Mouse (Mus musculus): ENCODE measurements at regions not wholly inside any gene's neighbourhood (a gene's known extent, or its start where the extent isn't known, plus 50 kb on each side); places are given as distances from the start of the nearest gene placed in this dataset.

DNA sequence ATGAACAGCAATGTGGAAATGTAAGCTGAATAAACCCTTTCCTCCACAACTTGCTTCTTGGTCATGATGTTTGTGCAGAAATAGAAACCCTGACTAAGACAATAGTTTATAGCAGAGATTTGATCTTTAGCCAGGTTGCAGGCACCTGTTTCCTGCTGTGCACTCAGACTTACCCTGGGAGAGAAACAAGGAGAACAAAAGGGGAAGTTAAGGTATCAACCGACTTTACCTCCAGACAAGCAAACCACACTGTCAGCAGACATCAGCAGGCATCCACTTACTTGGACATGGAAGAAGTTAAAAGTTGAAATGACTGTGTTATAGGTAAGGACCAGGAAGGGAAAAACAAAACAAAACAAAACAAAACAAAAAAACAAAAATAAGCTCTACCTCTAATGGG, 323.7 kb upstream of the Sphkap start:
- in situ Hi-C loops (cut with MboI, MseI) = loop anchor here (10.0 to 25.0 kb wide), 2 partner anchors 773 to 1494 kb away; partner anchors contain the start of gene Gm9747 (in 1 of the 2)

DNA sequence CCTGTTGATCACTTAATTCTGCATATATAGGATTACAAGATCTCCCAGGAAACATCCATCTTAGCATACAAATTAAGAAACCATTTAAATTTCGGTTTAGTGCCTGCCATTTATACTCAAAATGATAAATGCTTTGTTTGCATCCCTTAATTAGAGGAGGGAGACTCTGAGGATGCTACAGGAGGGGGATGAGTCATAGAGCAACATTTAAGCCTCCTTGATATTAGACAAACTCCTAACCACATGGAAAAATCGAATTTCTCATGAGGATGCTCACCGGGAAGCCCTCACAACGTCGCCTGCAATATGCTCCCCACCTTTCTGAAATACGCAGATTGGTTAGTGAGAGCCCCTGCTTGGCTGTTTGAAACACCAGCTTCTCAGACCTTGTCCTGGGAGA, 320.8 kb upstream of the Sphkap start:
- in situ Hi-C loops (cut with MboI, MseI) = loop anchor here in 1 of 2 experiments (10.0 to 25.0 kb wide), 2 partner anchors 386 to 1492 kb away; partner anchors contain the start of gene Gm9747

DNA sequence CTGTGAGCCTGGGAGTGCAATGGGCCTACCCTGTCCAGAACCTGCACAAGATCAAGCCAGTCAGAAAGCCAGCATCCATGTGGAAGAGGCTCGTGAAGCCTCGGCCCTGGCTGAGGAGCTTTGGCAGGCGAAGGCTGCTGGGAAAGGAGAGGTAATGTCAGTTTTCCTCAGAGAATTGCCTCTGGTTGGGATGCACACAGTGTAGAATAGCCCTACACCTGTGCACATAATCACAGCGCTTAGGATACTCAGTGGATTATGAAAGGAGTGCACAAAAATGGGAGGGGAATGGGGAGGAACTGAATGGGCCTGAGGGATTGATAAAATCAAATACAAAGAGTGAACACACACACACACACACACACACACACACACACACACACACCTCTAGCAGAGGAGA, 319.9 kb upstream of the Sphkap start:
- in situ Hi-C loops (cut with MboI, MseI) = loop anchor here in 1 of 2 experiments (10.0 to 25.0 kb wide), 2 partner anchors 387 to 1491 kb away; partner anchors contain the start of gene Gm9747

- in situ Hi-C loops (cut with MboI, MseI) = loop anchor here in 1 of 2 experiments (10.0 to 25.0 kb wide), 2 partner anchors 388 to 1490 kb away; partner anchors contain the start of gene Gm9747
Measured at GRCm38 (mm10) chr1:83727215-83727614, 319.2 kb upstream of the Sphkap start.

GRCm38 (mm10) chr1:83723096-83723495, 315.1 kb upstream of the Sphkap start:
- in situ Hi-C loops (cut with MboI, MseI) = loop anchor here (5.0 to 25.0 kb wide), 4 partner anchors 392 to 936 kb away; partner anchors contain the start of genes A030005K14Rik (in 1 of the 2) and Krtap28-13 (in 1 of the 2)

- in situ Hi-C loops (cut with MboI, MseI) = loop anchor here (5.0 to 25.0 kb wide), 4 partner anchors 395 to 933 kb away; partner anchors contain the start of genes A030005K14Rik (in 1 of the 2) and Krtap28-13 (in 1 of the 2)
Measured at GRCm38 (mm10) chr1:83720166-83720565, 312.2 kb upstream of the Sphkap start.

DNA sequence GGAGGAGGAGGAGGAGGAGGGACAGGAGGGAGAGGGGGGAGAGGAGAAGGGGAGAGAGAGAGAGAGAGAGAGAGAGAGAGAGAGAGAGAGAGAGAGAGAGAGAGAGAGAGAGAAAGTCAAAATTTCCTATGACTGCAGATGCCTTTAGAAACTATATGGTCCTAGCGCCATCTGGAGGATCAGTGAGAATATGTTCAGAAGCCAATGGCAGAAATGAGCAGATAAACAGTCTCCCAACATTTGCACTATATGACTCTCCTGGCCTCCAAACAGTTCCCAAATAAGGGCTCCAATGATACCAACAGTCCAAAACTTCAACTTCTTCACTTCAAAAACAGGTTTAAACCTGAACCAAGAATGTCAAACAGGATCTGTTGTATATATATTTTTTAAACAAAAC, 309.1 kb upstream of the Sphkap start:
- in situ Hi-C loops (cut with MboI, MseI) = loop anchor here in 1 of 2 experiments (25.0 kb wide), 2 partner anchors 655 to 930 kb away; partner anchors contain the start of genes A030005K14Rik and Krtap28-13

DNA sequence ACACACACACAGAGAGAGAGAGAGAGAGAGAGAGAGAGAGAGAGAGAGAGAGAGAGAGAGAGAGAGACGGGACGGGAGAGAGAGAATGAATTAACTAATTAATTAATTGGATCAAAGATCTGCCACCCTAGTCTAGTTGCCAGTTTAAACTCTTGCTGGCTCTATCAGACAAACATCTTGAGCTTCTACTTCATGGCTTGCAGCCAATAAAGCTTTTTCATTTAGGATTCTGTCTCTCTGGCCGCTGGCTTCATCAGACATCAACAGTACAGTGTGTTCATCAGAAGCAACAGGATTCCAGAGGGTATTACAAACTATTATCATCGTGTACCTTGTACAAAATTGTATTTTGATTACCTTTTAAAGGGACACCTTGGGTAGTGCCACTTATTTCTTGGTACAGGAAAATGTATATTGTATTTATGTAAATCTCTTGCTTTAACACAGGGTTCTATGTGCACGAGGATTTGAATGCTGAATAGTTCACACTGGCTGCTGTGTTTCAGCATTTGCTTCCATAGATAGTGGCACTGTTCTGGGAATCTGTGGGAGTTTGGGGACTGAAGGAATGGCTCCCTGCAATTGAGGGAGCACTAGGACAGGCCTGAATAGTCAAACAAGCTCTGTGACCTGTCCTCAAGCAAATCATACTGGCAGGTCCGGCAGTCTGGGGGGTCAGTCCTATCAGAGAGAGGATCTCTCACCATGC, 293.9 kb upstream of the Sphkap start:
- in situ Hi-C loops (cut with MboI, MseI) = loop anchor here in 1 of 2 experiments (25.0 kb wide), 2 partner anchors 640 to 915 kb away; partner anchors contain the start of genes A030005K14Rik and Krtap28-13

GRCm38 (mm10) chr1:83697422-83697821, 289.4 kb upstream of the Sphkap start:
- in situ Hi-C loops (cut with MboI, MseI) = no loop called here

GRCm38 (mm10) chr1:83685221-83685620, 277.2 kb upstream of the Sphkap start:
- in situ Hi-C loops (cut with MboI, MseI) = no loop called here

- in situ Hi-C loops (cut with MboI, MseI) = no loop called here
Measured at GRCm38 (mm10) chr1:83665326-83665725, 257.3 kb upstream of the Sphkap start.

DNA sequence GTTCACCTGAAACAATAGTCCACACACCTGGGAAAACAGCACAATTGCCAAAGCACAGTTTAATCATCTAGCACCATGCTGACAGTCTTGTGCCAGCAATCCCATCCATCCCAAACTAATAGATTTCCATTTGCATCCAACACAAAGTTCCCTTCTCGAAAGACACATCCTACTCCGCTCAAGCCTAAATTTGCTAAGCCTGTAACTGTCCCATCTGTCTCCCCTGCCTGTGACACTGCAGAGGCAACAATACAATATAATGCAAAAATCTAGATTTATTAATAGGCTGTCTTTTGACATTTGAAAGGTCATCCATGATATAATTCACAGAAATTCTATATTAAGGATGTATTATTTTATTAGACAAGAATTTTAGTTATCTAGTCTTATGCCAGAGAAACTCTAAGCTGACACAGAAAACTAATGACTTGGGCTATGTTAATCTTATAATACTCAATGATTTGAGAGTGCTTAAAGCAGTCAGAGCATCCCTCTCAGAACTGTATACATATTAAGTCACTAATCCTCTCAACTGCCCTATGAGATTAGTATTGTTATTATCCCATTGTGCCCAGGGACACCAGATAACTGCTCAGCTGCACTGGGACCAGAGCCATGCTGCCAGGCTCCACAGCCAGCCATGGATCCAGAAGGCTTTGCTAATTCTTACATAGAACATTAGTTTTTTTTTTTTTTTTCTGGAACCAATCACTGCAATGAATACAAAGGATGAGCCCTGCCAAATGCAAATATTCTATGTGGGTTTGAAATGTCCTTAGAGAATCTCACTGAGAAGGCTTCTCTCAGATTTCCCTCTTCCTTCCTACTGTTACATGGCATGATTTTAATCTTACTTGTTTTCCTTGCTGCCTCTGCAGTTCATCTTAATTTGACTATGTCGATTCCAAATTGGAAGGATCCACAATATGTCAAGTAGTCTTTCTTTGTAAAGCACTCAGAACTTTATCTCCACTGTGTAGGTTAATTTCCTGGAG, 254.1 kb upstream of the Sphkap start:
- in situ Hi-C loops (cut with MboI, MseI) = no loop called here

- in situ Hi-C loops (cut with MboI, MseI) = no loop called here
Measured at GRCm38 (mm10) chr1:83653661-83654060, 245.7 kb upstream of the Sphkap start.

GRCm38 (mm10) chr1:83645606-83646005, 237.6 kb upstream of the Sphkap start:
- in situ Hi-C loops (cut with MboI, MseI) = no loop called here

- in situ Hi-C loops (cut with MboI, MseI) = no loop called here
Measured at GRCm38 (mm10) chr1:83642656-83643055, 234.7 kb upstream of the Sphkap start.

- in situ Hi-C loops (cut with MboI, MseI) = no loop called here
Measured at GRCm38 (mm10) chr1:83636051-83636450, 228.1 kb upstream of the Sphkap start.

DNA sequence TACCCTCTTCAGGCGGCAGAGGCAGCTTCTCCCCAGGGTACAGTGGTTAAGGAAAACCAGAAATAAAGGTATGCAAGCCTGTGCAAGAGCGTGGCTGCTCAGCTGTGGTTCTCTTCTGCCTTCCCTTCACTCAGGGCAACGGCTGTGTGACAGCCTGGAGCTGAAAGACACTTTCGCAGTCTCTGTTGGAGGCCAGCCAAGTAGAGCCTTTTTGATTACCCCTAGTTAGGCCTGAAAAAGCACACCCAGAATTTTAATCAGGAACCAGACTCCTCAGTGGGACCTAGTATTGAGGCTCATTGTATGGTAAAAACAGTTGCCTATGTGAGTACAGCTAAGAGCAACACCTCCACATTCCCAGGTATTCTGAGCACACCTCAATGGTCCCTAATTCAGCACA, 223.8 kb upstream of the Sphkap start:
- in situ Hi-C loops (cut with MboI, MseI) = no loop called here

DNA sequence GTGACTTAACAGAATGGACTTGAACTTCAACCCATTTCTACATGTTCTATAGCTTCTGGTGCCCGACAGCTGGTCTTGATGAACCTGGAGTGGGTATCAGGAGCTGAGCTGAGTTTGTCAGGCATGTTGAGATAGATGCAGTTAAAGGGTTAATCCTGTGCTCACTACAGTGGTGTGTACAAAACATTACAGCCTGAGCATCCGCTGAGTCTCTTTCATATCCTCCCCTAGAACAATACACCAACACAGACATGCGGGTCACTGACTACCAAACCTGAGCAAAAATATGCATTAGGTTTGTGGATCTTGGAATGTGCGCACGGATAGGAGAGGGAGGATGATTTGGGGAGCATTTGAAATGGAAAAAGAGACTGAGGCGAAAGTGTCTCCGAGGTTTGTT, 223.4 kb upstream of the Sphkap start:
- in situ Hi-C loops (cut with MboI, MseI) = no loop called here

DNA sequence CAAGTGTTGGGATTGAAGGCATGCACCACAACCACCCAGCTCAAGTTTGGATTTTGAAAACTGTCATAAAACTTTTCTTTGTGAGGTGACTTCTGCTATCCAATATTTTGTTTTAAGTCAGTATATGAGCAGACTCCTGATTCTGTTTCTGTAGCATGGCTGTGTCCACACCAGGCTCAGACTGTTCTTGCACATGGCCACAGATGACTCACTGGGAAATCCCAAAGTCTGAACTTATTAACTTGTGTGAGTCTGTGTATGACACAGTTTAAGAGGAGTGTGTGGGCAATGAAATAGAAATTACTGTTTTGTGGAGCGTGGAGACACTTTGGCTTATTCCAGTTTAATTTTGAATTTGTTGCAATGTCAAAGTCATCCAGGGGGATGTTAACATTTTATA, 179.3 kb upstream of the Sphkap start:
- in situ Hi-C loops (cut with MboI, MseI) = no loop called here

- in situ Hi-C loops (cut with MboI, MseI) = no loop called here
Measured at GRCm38 (mm10) chr1:83583041-83583440, 175.0 kb upstream of the Sphkap start.

DNA sequence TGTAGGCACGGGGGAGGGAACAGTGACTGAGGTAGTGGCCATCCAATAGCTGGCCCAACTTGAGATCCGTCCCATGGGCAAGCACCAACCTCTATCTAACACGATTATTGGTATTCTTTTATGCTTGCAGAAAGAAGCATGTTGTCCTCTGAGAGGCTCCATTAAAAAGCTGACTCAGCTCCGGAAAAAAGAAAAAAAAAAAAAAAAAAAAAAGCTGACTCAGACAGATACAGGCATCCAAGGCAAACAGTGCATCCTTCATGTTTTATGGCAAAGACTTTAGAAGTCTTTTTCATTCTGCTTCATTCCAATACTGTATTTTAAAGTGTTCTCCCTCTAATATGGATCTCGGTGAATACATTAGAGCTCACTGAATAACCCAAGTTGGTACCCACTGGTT, 162.0 kb upstream of the Sphkap start:
- in situ Hi-C loops (cut with MboI, MseI) = no loop called here

- in situ Hi-C loops (cut with MboI, MseI) = no loop called here
Measured at GRCm38 (mm10) chr1:83568746-83569145, 160.7 kb upstream of the Sphkap start.
